Mouse (Mus musculus) limb, embryonic 12.5 days (tissue): ENCODE results near the gene Ahnak2. TPM values are rescaled to one million over a fixed set of nuclear protein-coding genes. Genes with fewer than 3 reads are reported as not detected.

Source experiments
- ATAC-seq: fragments of 200-750 bp; cut with Nextera tagmentation; 2 replicates; pipeline ENCODE4 v1.8.0; 2017; ENCODE audit warnings: low read depth, moderate TSS enrichment; ENCODE audit not compliant: insufficient number of reproducible peaks, insufficient read depth, low FRiP score, low TSS enrichment
- H3K27ac ChIP-seq: fragments of 300-500 bp; sonication (generic); 2 replicates; pipeline ENCODE4 v1.5.1; 2016; ENCODE audit warnings: mild to moderate bottlenecking, moderate library complexity
- H3K27me3 ChIP-seq: fragments of 300-500 bp; sonication (generic); 2 replicates; pipeline ENCODE4 v1.6.1; 2016; ENCODE audit warnings: mild to moderate bottlenecking, moderate library complexity
- H3K36me3 ChIP-seq: fragments of 300-500 bp; sonication (generic); 2 replicates; pipeline ENCODE4 v1.6.1; 2016; ENCODE audit warnings: mild to moderate bottlenecking, moderate library complexity
- H3K4me1 ChIP-seq: fragments of 300-500 bp; sonication (generic); replicated peaks from 2 replicates; pipeline ENCODE4 v1.6.1; 2016
- H3K4me2 ChIP-seq: fragments of 300-500 bp; sonication (generic); 2 replicates; pipeline ENCODE4 v1.6.1; 2016; ENCODE audit warnings: mild to moderate bottlenecking, moderate library complexity
- H3K4me3 ChIP-seq: fragments of 300-500 bp; sonication (generic); replicated peaks from 2 replicates; pipeline ENCODE4 v1.5.1; 2016; ENCODE audit warnings: mild to moderate bottlenecking
- H3K9ac ChIP-seq: fragments of 300-500 bp; sonication (generic); replicated peaks from 2 replicates; pipeline ENCODE4 v1.6.1; 2016; ENCODE audit warnings: mild to moderate bottlenecking, moderate library complexity
- H3K9me3 ChIP-seq: fragments of 300-500 bp; sonication (generic); 2 replicates; pipeline ENCODE4 v1.6.1; 2016; ENCODE audit warnings: mild to moderate bottlenecking, moderate library complexity
- WGBS: fragments of 180-500 bp; shearing (Covaris S2); methylation state at CpG from one replicate; pipeline ENCODE4 v1.1.7; 2016; 5-methylcytosine and 5-hydroxymethylcytosine counted together
- polyA plus RNA-seq: library from polyadenylated mRNA; unstranded; fragments of >200 nt; fragmentation: Nextera tagmentation; extraction: Ambion mirVana; gene quantifications from 2 replicates; pipeline ENCODE4 v1.2.1, GENCODE M21; 2016

Ahnak2 gene
- polyA plus RNA-seq, 1 experiment from 2014 or later, result 0.26 TPM

DNA sequence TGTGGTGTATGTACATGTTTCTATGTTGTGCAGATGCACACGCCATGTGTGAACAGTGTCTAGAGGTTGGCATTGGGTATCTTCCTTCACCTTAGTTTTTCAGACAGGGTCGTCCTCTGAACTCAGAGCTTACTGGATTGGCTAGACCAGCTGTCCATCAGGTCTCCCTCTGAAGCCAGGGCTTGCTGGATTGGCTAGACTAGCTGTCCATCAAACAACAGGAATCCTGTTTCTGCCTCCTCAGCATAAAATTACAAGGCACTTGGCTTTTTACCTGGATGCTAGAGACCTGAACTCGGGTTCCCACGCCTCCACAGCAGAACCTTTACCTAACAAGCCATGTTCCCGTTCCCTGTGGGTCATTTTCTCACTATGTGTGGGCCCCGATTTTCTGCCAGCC is 33.4 kb downstream of the Ahnak2 start:
- Histone ChIP-seq H3K4me2 (no peak overlapping the region), H3K4me3 (no peak overlapping the region), H3K36me3 (no peaks in the 10 kb centered on the region), H3K27ac (no peak overlapping the region), H3K9me3 (no peaks in the 10 kb centered on the region), H3K9ac (no peak overlapping the region), H3K27me3 (no peaks in the 10 kb centered on the region; the same call in 1 of the 2 replicates), H3K4me1 (no peaks in the 10 kb centered on the region)
- 85% methylated on average over 6 of the region's 6 CpGs for whole genome bisulfite sequencing
- ATAC-seq, result no peak

DNA sequence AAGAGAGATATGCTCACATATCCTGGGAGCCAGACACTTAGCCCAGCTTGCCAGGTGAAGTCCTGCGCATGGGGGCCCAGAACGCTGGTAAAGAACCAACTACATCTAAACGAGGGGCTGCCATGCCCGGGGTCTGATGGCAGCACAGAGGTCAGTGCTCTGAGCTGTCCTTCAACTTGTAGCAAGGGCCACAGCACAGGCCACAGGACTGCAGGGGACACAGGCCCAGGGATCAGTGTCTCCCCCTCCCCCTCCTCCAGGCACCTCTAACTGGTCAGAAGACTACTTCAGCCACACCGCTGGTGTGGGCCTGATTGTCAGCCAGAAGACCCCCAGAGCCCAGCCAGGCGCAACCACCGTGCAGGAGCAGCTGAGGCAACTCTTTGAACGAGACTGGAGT is 34.3 kb downstream of the Ahnak2 start:
- Histone ChIP-seq H3K4me3 (no peak overlapping the region), H3K27me3 (no peaks in the 10 kb centered on the region; the same call in 1 of the 2 replicates), H3K4me2 (no peak overlapping the region), H3K4me1 (no peaks in the 10 kb centered on the region), H3K9me3 (no peaks in the 10 kb centered on the region), H3K36me3 (no peaks in the 10 kb centered on the region), H3K27ac (no peak overlapping the region), H3K9ac (no peak overlapping the region)
- ATAC-seq, result no peak
- WGBS, result 84% methylated on average over 8 of the region's 8 CpGs

DNA sequence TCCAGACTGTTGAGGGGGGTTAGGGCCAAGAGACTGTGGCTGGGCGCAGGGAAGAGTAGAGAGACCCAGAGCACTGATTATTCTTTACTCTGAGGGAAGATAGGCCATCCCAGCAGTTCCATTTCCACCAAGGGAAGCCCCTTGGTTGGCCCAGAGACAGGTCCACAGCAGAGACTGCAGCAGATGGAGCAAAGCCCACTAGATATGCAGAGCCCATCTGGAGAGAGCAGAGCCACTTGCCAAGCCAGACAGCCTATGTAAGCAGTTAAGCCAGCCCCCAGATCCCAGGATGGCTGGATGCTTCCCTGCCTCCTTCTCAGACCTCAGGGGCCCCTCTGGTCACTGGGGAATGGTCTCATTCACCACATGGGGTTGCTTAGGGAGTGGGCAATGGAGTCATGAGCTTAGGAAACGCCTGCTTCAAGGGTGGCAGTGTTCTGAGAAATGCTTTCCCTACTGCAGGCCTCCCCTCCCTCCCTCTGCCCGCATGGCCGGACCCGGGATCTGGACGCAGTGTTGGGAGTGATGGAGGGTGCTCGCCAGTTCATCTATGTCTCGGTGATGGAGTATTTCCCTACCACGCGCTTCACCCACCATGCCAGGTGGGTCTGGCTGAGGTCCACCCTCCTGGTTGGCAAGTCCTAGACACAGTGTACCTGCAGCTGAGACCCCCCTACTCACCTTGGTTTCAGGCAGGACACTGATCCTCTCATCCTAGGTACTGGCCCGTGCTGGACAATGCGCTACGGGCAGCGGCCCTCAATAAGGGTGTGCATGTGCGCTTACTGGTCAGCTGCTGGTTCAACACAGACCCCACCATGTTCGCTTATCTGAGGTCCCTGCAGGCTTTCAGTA is 35.2 kb downstream of the Ahnak2 start:
- Histone ChIP-seq H3K9me3 (no peaks in the 10 kb centered on the region), H3K27me3 (no peaks in the 10 kb centered on the region; the same call in 1 of the 2 replicates), H3K4me2 (no peak overlapping the region), H3K9ac (no peak overlapping the region), H3K4me3 (no peak overlapping the region), H3K27ac (no peak overlapping the region), H3K36me3 (no peaks in the 10 kb centered on the region), H3K4me1 (no peaks in the 10 kb centered on the region)
- no peak for ATAC-seq
- WGBS, result 90% methylated on average over 16 of the region's 16 CpGs

DNA sequence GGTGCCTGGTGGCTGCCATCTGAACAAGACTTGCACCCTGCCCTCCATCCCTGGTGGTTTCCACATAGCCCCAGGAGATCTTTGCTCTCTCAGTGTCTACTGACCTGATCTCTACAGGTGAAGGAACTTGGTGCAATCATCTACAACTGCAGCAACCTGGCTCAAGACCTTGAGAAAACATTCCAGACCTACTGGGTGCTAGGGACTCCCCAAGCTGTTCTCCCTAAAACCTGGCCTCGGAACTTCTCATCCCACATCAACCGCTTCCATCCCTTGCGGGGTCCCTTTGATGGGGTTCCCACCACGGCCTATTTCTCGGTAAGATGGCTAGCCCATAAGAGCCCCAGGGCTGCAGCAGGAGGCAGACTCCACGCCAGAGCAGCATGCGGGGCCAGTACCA is 35.9 kb downstream of the Ahnak2 start:
- ATAC-seq, result no peak

DNA sequence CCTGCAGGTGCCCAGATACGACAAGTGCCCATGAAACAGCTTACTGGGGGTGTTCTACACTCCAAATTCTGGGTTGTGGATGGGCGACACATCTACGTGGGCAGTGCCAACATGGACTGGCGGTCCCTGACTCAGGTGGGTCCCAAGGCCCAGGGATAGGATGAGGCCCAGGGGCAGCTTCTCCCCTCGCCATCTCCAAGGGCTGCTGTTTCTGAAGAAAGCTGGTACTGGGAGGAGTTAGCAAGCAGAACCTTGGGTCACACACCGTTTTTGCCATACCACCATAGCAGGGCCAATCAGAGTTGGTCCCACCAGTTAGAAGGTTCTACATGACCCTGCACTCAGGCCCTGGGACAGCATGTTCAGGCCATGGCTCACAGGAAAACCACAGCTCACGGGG is 37.5 kb downstream of the Ahnak2 start:
- H3K27me3 ChIP-seq, result no peaks in the 10 kb centered on the region
- H3K9ac ChIP-seq, result no peak overlapping the region
- ATAC-seq, result no peak
- no peak overlapping the region for H3K4me2 ChIP-seq
- WGBS, result 92% methylated on average over 7 of the region's 7 CpGs
- H3K36me3 ChIP-seq, result no peaks in the 10 kb centered on the region
- H3K27ac ChIP-seq, result no peak overlapping the region
- no peak overlapping the region for H3K4me3 ChIP-seq
- H3K4me1 ChIP-seq, result 0 out of 2 replicates have a peak, but pooled peaks cover 4% of the 10 kb centered on the region
- no peaks in the 10 kb centered on the region for H3K9me3 ChIP-seq

More for the DNA sequence above, 35.9 kb downstream of the Ahnak2 start:
- Histone ChIP-seq H3K36me3 (no peaks in the 10 kb centered on the region), H3K4me3 (no peak overlapping the region), H3K27ac (no peak overlapping the region), H3K4me2 (no peak overlapping the region), H3K9ac (no peak overlapping the region), H3K27me3 (no peaks in the 10 kb centered on the region; the same call in 1 of the 2 replicates), H3K4me1 (no peaks in the 10 kb centered on the region), H3K9me3 (no peaks in the 10 kb centered on the region)
- WGBS, result 88% methylated on average over 7 of the region's 7 CpGs

DNA sequence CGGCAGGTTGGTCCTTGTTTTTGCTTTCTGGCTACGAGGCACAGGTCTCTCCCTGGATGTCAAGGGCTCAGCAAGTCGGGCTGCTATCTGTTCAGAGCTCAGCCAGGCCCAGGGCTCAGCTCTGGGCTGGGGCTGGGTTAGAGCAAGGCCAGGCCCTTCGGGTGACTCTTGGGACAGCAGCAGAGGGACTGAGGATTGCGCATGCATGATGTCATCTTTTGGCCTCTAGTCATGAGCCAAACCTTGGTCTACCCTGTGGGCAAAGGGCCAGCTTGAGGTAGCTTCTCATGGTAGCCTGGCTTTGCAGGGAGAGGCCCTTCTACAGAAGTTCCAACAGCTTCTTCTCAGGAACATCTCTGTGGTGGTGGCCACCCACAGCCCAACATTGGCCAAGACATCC is 38.3 kb downstream of the Ahnak2 start:
- Histone ChIP-seq H3K9ac (no peak overlapping the region), H3K27ac (no peak overlapping the region), H3K36me3 (no peaks in the 10 kb centered on the region), H3K4me3 (no peak overlapping the region), H3K4me1 (0 out of 2 replicates have a peak, but pooled peaks cover 4% of the 10 kb centered on the region), H3K9me3 (no peaks in the 10 kb centered on the region), H3K4me2 (no peak overlapping the region), H3K27me3 (no peaks in the 10 kb centered on the region)
- WGBS, result 84% methylated on average over 5 of the region's 5 CpGs
- no peak for ATAC-seq

DNA sequence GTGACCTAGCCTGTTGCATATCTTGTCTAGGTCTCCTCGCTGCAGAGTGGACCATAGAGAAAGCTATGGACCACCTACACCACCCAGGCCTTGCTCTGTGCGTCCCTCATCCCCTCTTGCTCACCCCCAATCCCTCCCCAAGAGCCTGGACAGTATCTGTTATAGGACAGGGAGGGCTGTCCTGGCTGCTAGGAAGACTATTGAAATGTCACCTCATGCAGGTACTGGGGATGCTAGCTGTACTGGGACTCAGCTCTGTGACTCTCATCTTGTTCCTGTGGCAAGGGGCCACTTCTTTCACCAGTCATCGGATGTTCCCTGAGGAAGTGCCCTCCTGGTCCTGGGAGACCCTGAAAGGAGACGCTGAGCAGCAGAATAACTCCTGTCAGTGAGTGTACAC is 39.3 kb downstream of the Ahnak2 start:
- no peaks in the 10 kb centered on the region for H3K9me3 ChIP-seq
- ATAC-seq, result no peak
- no peak overlapping the region for H3K4me3 ChIP-seq
- no peaks in the 10 kb centered on the region for H3K36me3 ChIP-seq
- no peak overlapping the region for H3K4me2 ChIP-seq
- 0 out of 2 replicates have a peak, but pooled peaks cover 4% of the 10 kb centered on the region for H3K4me1 ChIP-seq
- H3K27ac ChIP-seq, result no peak overlapping the region
- no peak overlapping the region for H3K9ac ChIP-seq
- 82% methylated on average over 4 of the region's 4 CpGs for WGBS
- H3K27me3 ChIP-seq, result no peaks in the 10 kb centered on the region

DNA sequence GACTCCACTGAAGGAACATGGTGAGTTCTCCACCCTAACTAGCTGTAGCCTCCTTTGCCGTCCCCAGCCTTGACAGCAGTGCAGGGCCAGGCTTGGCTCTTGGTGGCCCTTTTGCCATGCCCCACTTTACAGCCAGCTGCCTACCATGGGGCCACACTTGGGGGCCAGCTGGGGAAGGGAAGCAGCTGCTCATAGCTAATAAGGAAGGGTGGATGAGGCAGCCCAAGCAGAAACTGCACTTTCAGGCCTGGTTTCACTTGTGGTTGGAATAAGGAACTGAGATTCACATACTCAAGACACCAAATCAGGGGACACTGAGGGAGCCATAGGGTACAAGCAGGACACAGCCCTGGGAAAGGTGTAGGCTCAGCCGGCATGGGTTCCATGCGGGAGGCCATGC is 40.4 kb downstream of the Ahnak2 start:
- Histone ChIP-seq H3K9ac (no peak overlapping the region), H3K27me3 (no peaks in the 10 kb centered on the region), H3K4me3 (no peak overlapping the region), H3K27ac (no peak overlapping the region), H3K4me1 (0 out of 2 replicates have a peak, but pooled peaks cover 4% of the 10 kb centered on the region), H3K9me3 (no peaks in the 10 kb centered on the region), H3K36me3 (no peaks in the 10 kb centered on the region), H3K4me2 (no peak overlapping the region)
- no peak for ATAC-seq
- WGBS, result 74% methylated on average over 3 of the region's 3 CpGs

DNA sequence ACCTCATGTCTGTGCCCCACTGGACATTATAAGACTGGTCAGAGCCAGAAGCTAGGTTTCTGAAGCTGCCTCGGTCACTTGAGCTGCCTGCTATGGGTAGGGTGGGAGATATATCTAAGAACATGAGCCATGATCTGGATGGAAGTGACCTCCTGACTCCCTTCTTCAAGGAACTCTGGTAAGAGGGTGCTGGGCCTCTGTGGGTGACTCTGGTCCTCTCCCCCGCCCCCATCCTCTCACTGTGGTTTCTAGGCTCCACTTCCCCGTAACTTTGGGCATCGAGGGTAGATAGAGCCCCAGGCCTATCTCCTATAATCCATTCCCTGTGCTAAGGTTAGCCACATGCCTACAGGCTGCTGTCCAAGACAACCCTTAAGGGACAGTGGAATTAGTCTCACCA is 41.0 kb downstream of the Ahnak2 start:
- no peak for ATAC-seq
- no peaks in the 10 kb centered on the region for H3K36me3 ChIP-seq
- no peak overlapping the region for H3K27ac ChIP-seq
- H3K9ac ChIP-seq, result no peak overlapping the region
- H3K4me2 ChIP-seq, result no peak overlapping the region
- H3K4me3 ChIP-seq, result no peak overlapping the region
- no peaks in the 10 kb centered on the region for H3K27me3 ChIP-seq
- H3K4me1 ChIP-seq, result 0 out of 2 replicates have a peak, but pooled peaks cover 4% of the 10 kb centered on the region
- H3K9me3 ChIP-seq, result no peaks in the 10 kb centered on the region
- WGBS, result 88% methylated on average over 4 of the region's 4 CpGs

DNA sequence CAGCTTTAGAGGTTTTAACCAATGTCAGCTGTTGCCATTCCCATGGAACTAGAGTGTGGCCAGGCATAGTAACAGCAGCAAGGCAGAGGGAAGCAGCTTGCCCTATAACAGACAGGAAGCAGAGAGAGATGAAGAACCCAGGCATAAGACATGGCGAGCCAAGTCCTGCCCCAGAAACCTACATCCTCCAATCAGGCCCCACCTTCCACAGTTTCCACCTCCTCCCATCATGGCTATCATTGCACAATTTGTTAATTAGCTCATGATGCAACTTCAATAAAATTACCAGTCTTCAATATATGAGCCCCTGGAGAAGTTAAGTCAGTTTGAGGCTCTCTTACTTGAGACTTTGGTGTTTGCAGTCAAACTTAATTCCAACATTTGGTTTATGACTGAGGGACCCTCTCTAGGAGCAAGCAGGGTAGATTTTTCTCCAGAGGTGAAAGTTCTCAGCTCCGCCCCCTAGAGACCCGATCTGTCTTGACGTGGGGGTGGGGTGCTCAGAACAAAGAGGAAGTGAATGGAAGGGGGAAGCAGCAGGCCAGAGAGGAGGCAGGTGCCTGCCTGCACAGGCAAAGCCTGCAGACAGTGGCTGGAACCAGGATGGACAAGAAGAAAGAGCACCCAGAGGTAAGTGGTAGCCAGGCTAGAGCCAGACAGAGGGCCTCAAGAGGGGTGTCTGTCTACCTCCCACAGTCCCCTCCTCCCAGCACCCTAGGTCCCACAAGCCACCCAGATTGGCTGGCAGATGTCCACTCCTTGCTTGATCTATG is 42.1 kb downstream of the Ahnak2 start, which contains the start of gene Pld4:
Gene Pld4 (plus strand): TSS at position 502 of the 773 bp plus-strand sequence.
- no peaks in the 10 kb centered on the region for H3K36me3 ChIP-seq
- 0 out of 2 replicates have a peak, but pooled peaks cover 4% of the 10 kb centered on the region for H3K4me1 ChIP-seq
- 42% methylated on average over 4 of the region's 4 CpGs for WGBS
- no peak within 1 kb of the TSS for H3K4me2 ChIP-seq
- no peaks in the 10 kb centered on the region for H3K9me3 ChIP-seq
- H3K4me3 ChIP-seq, result no peak within 1 kb of the TSS
- no peak within 1 kb of the TSS for H3K27ac ChIP-seq
- no peaks in the 10 kb centered on the region; the same call in 1 of the 2 replicates for H3K27me3 ChIP-seq
- H3K9ac ChIP-seq, result no peak within 1 kb of the TSS
- ATAC-seq, result no peak

DNA sequence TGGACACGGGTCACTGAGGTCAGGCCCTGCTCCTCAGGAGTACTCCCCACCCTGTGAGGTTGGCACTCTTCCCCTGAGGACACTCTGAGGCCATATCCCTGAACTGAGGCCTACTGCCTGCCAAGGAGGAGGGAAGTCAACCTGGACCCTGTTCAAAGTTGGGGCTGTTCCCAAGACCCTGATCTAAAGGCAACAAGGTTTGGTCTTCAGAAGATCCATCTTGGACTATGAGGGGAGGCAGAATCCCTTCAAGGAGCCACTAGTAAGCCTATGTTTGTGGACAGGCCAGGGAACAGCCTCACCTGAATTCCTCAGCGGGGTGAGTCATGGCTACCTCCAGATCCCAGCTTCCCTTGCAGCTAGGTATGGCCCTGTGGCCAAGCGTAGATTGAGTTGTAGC is 43.0 kb downstream of the Ahnak2 start:
- H3K9me3 ChIP-seq, result no peaks in the 10 kb centered on the region
- H3K9ac ChIP-seq, result no peak overlapping the region
- 88% methylated on average over 3 of the region's 3 CpGs for WGBS
- H3K4me1 ChIP-seq, result 0 out of 2 replicates have a peak, but pooled peaks cover 4% of the 10 kb centered on the region
- H3K27me3 ChIP-seq, result no peaks in the 10 kb centered on the region; the same call in 1 of the 2 replicates
- ATAC-seq, result no peak
- H3K36me3 ChIP-seq, result no peaks in the 10 kb centered on the region
- H3K4me3 ChIP-seq, result no peak overlapping the region
- H3K27ac ChIP-seq, result no peak overlapping the region
- no peak overlapping the region for H3K4me2 ChIP-seq
